Mouse (Mus musculus): ENCODE data around the gene Mgat5.

Mgat5 gene

GRCm38 (mm10) chr1:127484188-127484587 lies 279.4 kb downstream of the Mgat5 start:
- no peak for DNase-seq (ENCODE audit: low read depth, low spot score)
- Histone ChIP-seq H3K27me3 (ENCODE audit: control insufficient read depth, insufficient read depth, low read length, poor library complexity, severe bottlenecking) (no peaks in the 10 kb centered on the region), H3K36me3 (ENCODE audit: control insufficient read depth, insufficient read depth, low read length, poor library complexity, severe bottlenecking) (0 out of 2 replicates have a peak, but pooled peaks cover 2% of the 10 kb centered on the region)

- DNase-seq (ENCODE audit: low read depth, low spot score) = peak; percentile 76
- Histone ChIP-seq H3K36me3 (ENCODE audit: control insufficient read depth, insufficient read depth, low read length, poor library complexity, severe bottlenecking) (peaks cover 2% of the 10 kb centered on the region; the same call in 1 of the 2 replicates), H3K27me3 (ENCODE audit: control insufficient read depth, insufficient read depth, low read length, poor library complexity, severe bottlenecking) (no peaks in the 10 kb centered on the region)
Measured at GRCm38 (mm10) chr1:127484826-127485225, 280.0 kb downstream of the Mgat5 start.

GRCm38 (mm10) chr1:127487161-127487560 lies 282.3 kb downstream of the Mgat5 start:
- peaks cover 7% of the 10 kb centered on the region for H3K36me3 ChIP-seq (ENCODE audit: control insufficient read depth, insufficient read depth, low read length, poor library complexity, severe bottlenecking)
- H3K27me3 ChIP-seq (ENCODE audit: control insufficient read depth, insufficient read depth, low read length, poor library complexity, severe bottlenecking) = no peaks in the 10 kb centered on the region
- DNase-seq (ENCODE audit: low read depth, low spot score) = peak; percentile 63

GRCm38 (mm10) chr1:127496737-127497543 lies 292.1 kb downstream of the Mgat5 start:
- peaks cover 12% of the 10 kb centered on the region for H3K36me3 ChIP-seq (ENCODE audit: control insufficient read depth, insufficient read depth, low read length, poor library complexity, severe bottlenecking)
- no peaks in the 10 kb centered on the region for H3K27me3 ChIP-seq (ENCODE audit: control insufficient read depth, insufficient read depth, low read length, poor library complexity, severe bottlenecking)
- peak; percentile 83 for DNase-seq (ENCODE audit: low read depth, low spot score)

GRCm38 (mm10) chr1:127498746-127499145 lies 293.9 kb downstream of the Mgat5 start:
- Histone ChIP-seq H3K27me3 (ENCODE audit: control insufficient read depth, insufficient read depth, low read length, poor library complexity, severe bottlenecking) (no peaks in the 10 kb centered on the region), H3K36me3 (ENCODE audit: control insufficient read depth, insufficient read depth, low read length, poor library complexity, severe bottlenecking) (peaks cover 9% of the 10 kb centered on the region)
- no peak for DNase-seq (ENCODE audit: low read depth, low spot score)

- H3K27me3 ChIP-seq (ENCODE audit: control insufficient read depth, insufficient read depth, low read length, poor library complexity, severe bottlenecking) = no peaks in the 10 kb centered on the region
- peaks cover 6% of the 10 kb centered on the region for H3K36me3 ChIP-seq (ENCODE audit: control insufficient read depth, insufficient read depth, low read length, poor library complexity, severe bottlenecking)
- DNase-seq (ENCODE audit: low read depth, low spot score) = peak; percentile 91
Measured at GRCm38 (mm10) chr1:127500219-127500618, 295.4 kb downstream of the Mgat5 start.

GRCm38 (mm10) chr1:127500701-127501100 lies 295.9 kb downstream of the Mgat5 start:
- no peaks in the 10 kb centered on the region for H3K27me3 ChIP-seq (ENCODE audit: control insufficient read depth, insufficient read depth, low read length, poor library complexity, severe bottlenecking)
- H3K36me3 ChIP-seq (ENCODE audit: control insufficient read depth, insufficient read depth, low read length, poor library complexity, severe bottlenecking) = peaks cover 5% of the 10 kb centered on the region
- peak; percentile 87 for DNase-seq (ENCODE audit: low read depth, low spot score)

GRCm38 (mm10) chr1:127507042-127507650 lies 302.3 kb downstream of the Mgat5 start:
- H3K36me3 ChIP-seq (ENCODE audit: control insufficient read depth, insufficient read depth, low read length, poor library complexity, severe bottlenecking) = no peaks in the 10 kb centered on the region
- no peak for DNase-seq (ENCODE audit: low read depth, low spot score)
- no peaks in the 10 kb centered on the region for H3K27me3 ChIP-seq (ENCODE audit: control insufficient read depth, insufficient read depth, low read length, poor library complexity, severe bottlenecking)

- DNase-seq (ENCODE audit: low read depth, low spot score) = no peak
- H3K36me3 ChIP-seq (ENCODE audit: control insufficient read depth, insufficient read depth, low read length, poor library complexity, severe bottlenecking) = no peaks in the 10 kb centered on the region
- H3K27me3 ChIP-seq (ENCODE audit: control insufficient read depth, insufficient read depth, low read length, poor library complexity, severe bottlenecking) = no peaks in the 10 kb centered on the region
Measured at GRCm38 (mm10) chr1:127508067-127508739, 303.4 kb downstream of the Mgat5 start.

GRCm38 (mm10) chr1:127508921-127509320 lies 304.1 kb downstream of the Mgat5 start:
- Histone ChIP-seq H3K27me3 (ENCODE audit: control insufficient read depth, insufficient read depth, low read length, poor library complexity, severe bottlenecking) (no peaks in the 10 kb centered on the region), H3K36me3 (ENCODE audit: control insufficient read depth, insufficient read depth, low read length, poor library complexity, severe bottlenecking) (no peaks in the 10 kb centered on the region)
- DNase-seq (ENCODE audit: low read depth, low spot score) = no peak

- peak; percentile 70 for DNase-seq (ENCODE audit: low read depth, low spot score)
- Histone ChIP-seq H3K27me3 (ENCODE audit: control insufficient read depth, insufficient read depth, low read length, poor library complexity, severe bottlenecking) (no peaks in the 10 kb centered on the region), H3K36me3 (ENCODE audit: control insufficient read depth, insufficient read depth, low read length, poor library complexity, severe bottlenecking) (no peaks in the 10 kb centered on the region)
Measured at GRCm38 (mm10) chr1:127511362-127511761, 306.5 kb downstream of the Mgat5 start.

- H3K27me3 ChIP-seq (ENCODE audit: control insufficient read depth, insufficient read depth, low read length, poor library complexity, severe bottlenecking) = no peaks in the 10 kb centered on the region
- DNase-seq (ENCODE audit: low read depth, low spot score) = peak; percentile 60
Measured at GRCm38 (mm10) chr1:127512709-127513108, 307.9 kb downstream of the Mgat5 start.

GRCm38 (mm10) chr1:127513140-127513539 lies 308.3 kb downstream of the Mgat5 start:
- peak; percentile 64 for DNase-seq (ENCODE audit: low read depth, low spot score)
- Histone ChIP-seq H3K27me3 (ENCODE audit: control insufficient read depth, insufficient read depth, low read length, poor library complexity, severe bottlenecking) (no peaks in the 10 kb centered on the region), H3K36me3 (ENCODE audit: control insufficient read depth, insufficient read depth, low read length, poor library complexity, severe bottlenecking) (no peaks in the 10 kb centered on the region; the same call in 1 of the 2 replicates)

More at GRCm38 (mm10) chr1:127512709-127513108, 307.9 kb downstream of the Mgat5 start:
- H3K36me3 ChIP-seq (ENCODE audit: control insufficient read depth, insufficient read depth, low read length, poor library complexity, severe bottlenecking) = no peaks in the 10 kb centered on the region

GRCm38 (mm10) chr1:127513664-127514063 lies 308.8 kb downstream of the Mgat5 start:
- Histone ChIP-seq H3K36me3 (ENCODE audit: control insufficient read depth, insufficient read depth, low read length, poor library complexity, severe bottlenecking) (no peaks in the 10 kb centered on the region; the same call in 1 of the 2 replicates), H3K27me3 (ENCODE audit: control insufficient read depth, insufficient read depth, low read length, poor library complexity, severe bottlenecking) (no peaks in the 10 kb centered on the region)
- DNase-seq (ENCODE audit: low read depth, low spot score) = peak; percentile 85

- Histone ChIP-seq H3K36me3 (ENCODE audit: control insufficient read depth, insufficient read depth, low read length, poor library complexity, severe bottlenecking) (peaks cover 2% of the 10 kb centered on the region; the same call in 1 of the 2 replicates), H3K27me3 (ENCODE audit: control insufficient read depth, insufficient read depth, low read length, poor library complexity, severe bottlenecking) (no peaks in the 10 kb centered on the region)
- DNase-seq (ENCODE audit: low read depth, low spot score) = peak; percentile 95
Measured at GRCm38 (mm10) chr1:127514479-127514878, 309.7 kb downstream of the Mgat5 start.
